Mouse (Mus musculus): Measurements from ENCODE around the gene Nasp. TPM values are rescaled to one million over a fixed set of nuclear protein-coding genes. Genes with fewer than 3 reads are reported as not detected.

Gene Nasp
- total RNA-seq, 2 experiments from 2014 or later, result 74.7 to 78.1 TPM

DNA sequence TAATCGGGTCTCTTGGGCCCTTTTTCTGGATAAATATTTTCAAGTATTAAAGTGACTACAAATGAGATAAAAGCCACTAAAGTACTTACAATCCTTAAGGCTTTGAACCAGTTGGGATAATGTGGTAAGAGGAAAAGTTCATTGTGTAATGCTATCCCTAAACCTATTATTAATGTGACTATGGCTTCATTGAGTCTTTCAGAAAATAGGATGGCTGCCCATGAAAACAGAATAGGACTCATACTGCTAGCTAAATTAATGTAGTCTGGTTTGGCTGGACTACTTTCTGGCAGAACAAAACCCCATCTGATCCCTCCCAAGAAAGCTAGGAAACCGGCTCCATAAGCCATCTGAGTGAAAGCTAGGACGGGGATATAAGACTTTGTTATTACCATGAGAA, 74.7 kb downstream of the Nasp start:
- intact Hi-C loops (cut with DNase I), result no loop called here
- DNase-seq (ENCODE audit: extremely low spot score in 1 of 2, low spot score in 2 of 2), result no peak

Other genes with a start within 250 kb of the Nasp start
- gene Mast2, start 163.8 kb downstream of the Nasp start, total RNA-seq (2021), result 100 to 1,000 TPM; 106 to 119 TPM
- gene Ipp, start 120.4 kb downstream of the Nasp start, total RNA-seq (2021), result 10 to 100 TPM; 17.4 to 18.9 TPM
- gene Tmem69, start 72.0 kb downstream of the Nasp start, total RNA-seq (2021), result 10 to 100 TPM; 10.9 to 12.6 TPM
- 10 to 100 TPM; 25.3 to 28.0 TPM for gene Gpbp1l1, start 70.3 kb downstream of the Nasp start, total RNA-seq (2021)
- gene Ccdc17, start 31.3 kb downstream of the Nasp start, total RNA-seq (2021), result 1 to 10 TPM; 3.5 to 3.9 TPM
- 100 to 1,000 TPM; 594 to 625 TPM for gene Akr1a1, start 23.7 kb upstream of the Nasp start, total RNA-seq (2021)
- 100 to 1,000 TPM; 173 to 197 TPM for gene Prdx1, start 57.6 kb upstream of the Nasp start, total RNA-seq (2021)
- gene Mmachc, start 80.5 kb upstream of the Nasp start, total RNA-seq (2021), result 10 to 100 TPM; 15.4 to 16.8 TPM
- 1 to 10 TPM; 3.2 to 3.3 TPM for gene Ccdc163, start 80.6 kb upstream of the Nasp start, total RNA-seq (2021)
- gene Tesk2, start 93.0 kb upstream of the Nasp start, total RNA-seq (2021), result 1 to 10 TPM; 1.9 to 2.6 TPM
- 10 to 100 TPM; 15.2 to 16.1 TPM for gene Toe1, start 179.7 kb upstream of the Nasp start, total RNA-seq (2021)
- gene Mutyh, start 179.8 kb upstream of the Nasp start, total RNA-seq (2021), result 1 to 10 TPM; 2.0 to 3.5 TPM
- gene Hpdl, start 193.8 kb upstream of the Nasp start, total RNA-seq (2021), result under 1 TPM; 0.77 to 0.79 TPM
- gene Zswim5, start 249.4 kb upstream of the Nasp start, total RNA-seq (2021), result 1 to 10 TPM; 7.6 to 8.4 TPM